Mouse (Mus musculus) urinary bladder, adult 18-20 months (tissue): Measurements from ENCODE around the gene Uqcc2.

Source experiments
- DNase-seq, 2 experiments: peaks; one replicate each; pipeline ENCODE4 v3.0.0; 2022; ENCODE audit warnings: low spot score in 2 of 2, mixed read lengths in 2 of 2

Uqcc2 gene

DNA sequence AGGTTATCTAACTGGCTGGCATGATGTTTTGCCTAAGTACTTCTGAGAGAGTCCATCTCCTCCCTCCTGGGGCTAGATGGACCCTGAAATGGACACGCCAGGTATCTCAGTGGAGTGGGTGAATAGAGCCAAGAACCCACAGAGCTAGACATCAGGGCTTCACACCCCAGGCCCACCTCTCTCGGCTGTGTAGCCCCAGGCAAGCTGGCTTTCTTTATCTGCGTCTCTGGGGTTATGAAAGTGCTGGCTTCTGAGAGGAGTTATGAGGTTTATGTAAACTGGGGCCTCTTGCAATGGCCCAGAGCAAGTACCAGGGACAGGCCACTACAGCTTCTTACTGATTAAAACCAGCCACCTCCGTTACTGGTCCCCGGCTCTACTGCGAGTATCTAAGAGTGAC lies 21.2 kb upstream of the Uqcc2 start:
- DNase-seq, result no peak

DNA sequence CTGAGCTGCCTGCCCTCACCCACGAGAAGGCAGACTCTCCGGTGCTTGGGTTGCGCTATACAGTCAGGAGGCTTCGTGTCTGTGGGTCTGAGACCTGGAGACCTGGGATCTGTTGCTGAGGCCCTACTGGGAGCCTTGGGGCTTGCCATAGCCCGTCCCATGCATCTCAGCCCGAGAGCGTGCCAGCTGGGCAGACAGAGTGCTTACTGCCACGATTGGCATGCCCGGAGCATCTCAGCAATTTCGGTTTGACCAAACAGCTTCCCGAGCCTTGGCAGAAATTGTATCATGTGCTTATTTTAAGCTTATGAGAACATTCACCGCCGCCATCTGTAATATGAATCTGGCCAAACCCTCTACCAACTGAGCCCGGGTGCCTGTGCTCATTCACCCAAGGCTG lies 20.5 kb upstream of the Uqcc2 start:
- no peak for DNase-seq

DNA sequence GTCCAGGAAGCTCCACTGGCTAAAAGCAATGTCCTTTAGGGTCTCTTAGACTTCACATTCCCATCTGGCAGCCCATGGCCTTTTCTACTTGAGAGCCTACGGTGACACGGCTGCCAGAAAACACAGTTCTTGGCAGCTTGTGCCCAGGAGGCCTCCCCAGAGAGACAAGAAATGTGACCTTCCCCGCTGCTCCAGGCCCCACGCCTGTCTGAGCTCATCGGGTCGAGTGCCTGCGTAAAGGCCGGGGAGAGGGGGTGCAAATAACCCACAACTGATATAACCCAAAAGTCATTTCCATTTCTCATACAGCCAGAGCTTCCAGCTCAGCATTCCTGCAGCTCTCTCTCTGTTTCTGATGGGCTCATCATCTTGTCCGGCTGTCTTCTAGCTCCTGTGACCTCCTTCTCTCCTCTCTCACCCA lies 20.1 kb upstream of the Uqcc2 start:
- DNase-seq, result peak; percentile 27 to 28

DNA sequence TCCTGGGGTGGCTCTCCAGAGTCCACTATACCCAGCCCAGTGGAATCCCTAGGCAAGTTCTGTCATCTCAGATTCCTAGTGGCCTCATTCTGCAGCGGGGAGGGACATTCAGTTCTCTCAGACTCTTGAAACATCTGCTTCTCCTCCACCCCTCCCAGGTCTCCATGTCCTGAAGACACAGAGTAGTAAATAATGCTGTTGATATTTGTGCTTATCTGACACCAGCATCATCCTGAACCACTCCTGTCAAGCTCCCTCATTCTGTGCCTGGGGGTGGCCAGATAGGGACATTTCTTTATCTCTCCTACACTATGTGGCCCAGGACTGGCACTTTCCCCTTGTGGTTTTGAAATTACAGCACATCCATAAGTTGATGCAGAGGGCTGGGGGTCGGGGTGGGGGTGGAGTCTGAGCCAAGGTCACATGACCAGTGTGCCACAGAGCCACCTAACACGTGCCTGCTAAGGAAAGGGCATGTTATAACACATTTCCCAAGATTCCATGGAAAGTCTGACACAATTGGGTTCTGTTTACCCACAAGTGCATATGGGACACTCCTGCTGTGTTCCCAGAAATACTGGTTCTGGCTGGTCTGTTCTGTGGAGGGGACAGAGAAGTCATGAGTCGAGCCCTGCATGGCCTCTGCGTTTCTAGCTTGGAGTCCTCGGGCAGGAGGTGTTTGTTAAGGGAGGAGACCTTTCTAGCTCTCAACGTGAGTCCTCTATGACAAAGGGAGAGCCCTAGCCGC lies 19.4 kb upstream of the Uqcc2 start:
- DNase-seq, result no peak

DNA sequence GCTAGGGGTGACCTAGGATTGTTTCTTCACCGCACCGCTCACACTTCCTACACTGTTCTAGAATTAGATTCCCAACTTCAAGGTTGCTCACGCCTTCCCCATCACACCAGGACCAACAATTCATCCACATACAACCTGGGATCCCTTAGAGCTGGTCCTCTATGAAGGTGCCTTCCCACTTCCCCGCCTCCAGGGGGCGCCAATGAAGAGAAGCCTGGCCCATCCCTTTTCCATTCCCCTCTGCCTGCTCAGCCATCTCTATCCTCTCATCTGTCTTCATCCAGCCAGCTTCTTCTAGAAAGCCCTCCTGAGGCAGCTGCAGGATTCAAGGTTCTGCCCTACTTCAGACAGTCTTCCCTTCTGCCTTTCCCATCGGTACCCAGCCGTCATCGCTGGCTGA lies 17.7 kb upstream of the Uqcc2 start:
- no peak for DNase-seq

DNA sequence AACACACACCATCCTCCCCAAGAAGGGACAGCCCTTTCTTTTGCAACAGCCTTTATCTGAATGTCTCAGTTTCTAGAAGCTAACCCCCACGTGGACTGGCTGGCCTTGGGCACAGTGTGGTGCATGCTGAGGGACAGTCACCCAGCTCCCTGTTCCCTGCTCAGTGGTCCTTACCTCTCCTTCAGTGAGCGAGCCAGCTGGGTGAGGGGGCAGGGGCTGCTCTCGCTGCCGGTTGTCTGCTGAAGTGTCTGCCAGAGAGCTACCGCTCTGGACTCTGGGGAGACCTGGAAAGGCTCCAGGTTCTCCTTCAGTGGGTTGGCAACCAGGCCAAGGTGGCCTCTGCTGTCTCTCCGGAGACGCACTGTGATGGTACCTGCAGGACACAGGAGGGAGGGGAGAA lies 17.2 kb upstream of the Uqcc2 start:
- no peak for DNase-seq

DNA sequence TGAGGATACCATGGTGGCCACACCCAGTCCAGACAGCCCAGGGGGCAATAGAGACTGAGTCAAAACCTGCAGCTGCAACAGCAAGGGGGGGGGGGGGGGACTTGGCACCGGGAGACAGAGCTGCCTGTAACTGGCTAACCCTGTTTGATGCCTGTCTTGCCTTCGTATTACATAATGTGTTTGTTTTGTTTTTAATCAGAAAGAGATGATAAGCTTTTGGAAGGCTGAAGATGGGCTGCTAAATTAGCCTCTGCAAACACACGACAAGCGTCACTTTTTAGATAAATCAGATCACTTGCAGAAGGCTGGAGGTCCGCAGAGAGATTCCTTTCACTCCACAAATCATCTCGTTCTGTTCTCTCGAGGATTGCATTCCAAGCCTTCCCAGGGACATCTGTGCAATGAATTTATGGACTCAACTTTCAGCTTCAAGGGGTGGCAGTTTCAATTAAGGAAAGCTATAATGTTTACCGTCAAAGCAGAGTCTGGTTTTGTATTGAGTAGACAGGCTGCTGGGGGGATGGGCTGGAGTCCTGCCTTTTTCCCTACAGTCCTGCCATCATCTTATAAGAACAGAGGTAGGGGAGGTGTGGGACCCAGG lies 12.7 kb upstream of the Uqcc2 start:
- DNase-seq, result no peak

DNA sequence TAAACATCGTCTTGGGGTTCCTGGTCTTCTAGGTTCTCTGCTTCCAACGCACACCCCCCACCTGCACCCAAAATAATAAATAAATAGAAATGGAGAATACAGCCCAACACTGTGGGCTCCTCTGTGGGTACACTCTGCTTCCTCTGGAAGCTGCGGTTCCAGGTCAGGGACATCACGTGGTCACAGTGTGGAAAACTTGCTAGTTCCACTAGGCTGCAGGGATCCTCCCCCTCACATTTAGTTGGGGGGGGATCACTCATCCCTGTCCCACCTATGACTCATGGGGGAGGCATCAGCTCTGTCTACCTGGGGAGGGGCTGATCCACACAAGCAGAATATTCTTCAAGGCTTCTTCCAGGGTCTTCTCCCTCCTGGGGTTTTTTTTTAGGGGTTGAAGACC lies 10.4 kb upstream of the Uqcc2 start:
- DNase-seq, result no peak

DNA sequence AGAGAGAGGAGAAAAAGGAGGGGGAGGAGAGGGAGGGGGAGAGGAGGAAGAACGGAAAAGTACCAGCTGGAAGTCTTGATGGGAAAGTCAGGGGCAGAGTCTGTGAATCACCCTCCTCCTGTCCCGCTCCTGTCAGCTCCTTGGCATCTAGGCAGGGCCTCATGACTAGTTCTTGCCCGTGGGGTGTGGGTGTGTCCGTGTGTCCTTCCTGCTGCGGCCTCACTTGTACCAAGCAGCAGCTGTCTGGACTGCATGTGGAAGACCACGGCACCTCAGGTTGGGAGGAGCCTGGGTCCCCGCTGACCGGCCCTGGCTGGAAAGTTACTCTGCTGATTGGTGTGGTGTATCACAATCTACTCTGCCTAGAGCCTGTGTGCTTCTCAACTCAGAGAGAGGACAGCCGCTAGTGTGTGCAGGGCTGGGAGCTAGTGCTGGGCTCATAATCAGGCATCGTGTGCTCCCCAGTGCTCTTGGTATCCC lies 8.3 kb upstream of the Uqcc2 start:
- peak; percentile 42 to 66 for DNase-seq

DNA sequence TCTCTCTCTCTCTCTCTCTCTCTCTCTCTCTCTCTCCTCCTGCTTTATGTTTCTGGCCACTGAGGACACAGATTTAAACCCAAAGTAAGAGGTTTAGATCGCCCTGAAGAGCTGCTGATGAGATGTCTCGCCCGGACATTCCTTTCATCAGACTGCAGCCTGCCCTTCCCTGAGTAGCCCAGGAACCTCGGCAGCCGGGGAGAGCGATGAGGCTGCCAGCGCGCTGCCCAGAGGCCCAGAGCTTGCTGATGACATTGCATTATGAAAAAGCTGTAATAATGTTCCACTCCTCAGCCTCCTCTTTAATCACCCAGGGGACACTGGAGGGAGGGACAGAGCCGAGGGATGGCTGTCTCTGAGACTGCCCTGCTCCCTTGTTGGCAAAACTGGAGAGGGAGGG lies 6.5 kb upstream of the Uqcc2 start:
- DNase-seq, result no peak

DNA sequence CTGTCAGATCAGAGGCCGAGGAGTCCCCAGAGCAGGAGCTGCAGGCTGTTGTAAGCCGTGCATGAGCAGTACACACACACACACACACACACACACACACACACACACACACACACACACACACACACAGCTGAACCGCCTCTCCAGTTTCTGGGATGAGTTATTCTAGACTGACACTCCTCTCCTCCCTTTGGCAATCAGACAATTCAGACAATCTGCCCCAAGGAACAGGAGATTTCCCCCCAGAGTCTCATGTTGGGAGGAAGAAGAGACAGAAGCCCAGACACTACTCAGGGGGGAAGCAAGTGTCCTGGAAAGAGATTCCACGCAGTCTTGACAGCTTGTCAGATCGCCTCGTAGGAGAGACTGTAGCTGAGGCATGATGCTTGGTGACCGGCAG lies 5.6 kb upstream of the Uqcc2 start:
- DNase-seq, result no peak

DNA sequence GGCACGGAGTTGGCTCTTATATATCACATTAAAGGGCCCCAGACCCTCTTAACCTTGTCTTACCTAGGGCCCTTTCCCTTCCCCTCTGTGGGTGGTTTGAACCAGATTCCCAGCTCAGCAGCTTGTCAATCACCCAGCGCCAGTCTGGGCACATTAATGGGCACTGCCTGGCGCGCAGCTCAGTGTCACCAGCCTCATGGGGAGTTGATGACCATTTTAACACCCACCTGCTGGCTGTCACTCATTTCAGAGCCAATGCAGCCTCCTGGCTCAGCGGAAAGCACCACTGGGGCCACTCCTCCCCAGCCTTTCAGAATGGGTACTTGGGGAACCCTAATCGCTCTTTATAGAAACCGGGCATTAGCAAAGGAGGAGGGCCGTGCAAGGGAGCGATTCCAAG lies 4.7 kb upstream of the Uqcc2 start:
- DNase-seq, result no peak

DNA sequence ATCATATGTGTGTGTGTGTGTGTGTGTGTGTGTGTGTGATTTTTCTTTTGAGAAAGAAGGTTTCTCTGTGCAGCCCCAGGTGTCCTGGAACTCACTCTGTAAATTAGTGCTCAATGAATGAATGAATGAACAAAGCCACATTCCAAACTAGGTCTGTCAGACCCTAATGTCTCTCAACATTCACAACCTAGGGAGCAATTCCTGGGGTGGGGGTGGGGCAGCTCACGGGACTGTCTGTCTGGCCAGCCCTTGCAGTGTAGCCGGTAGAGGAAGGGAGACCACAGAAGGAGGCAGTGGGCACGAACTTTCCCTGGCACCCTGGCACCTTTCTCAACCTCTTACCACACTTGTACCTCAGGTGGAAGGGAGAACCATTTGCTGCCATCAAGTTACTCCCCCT lies 999 bp upstream of the Uqcc2 start:
- DNase-seq, result no peak

DNA sequence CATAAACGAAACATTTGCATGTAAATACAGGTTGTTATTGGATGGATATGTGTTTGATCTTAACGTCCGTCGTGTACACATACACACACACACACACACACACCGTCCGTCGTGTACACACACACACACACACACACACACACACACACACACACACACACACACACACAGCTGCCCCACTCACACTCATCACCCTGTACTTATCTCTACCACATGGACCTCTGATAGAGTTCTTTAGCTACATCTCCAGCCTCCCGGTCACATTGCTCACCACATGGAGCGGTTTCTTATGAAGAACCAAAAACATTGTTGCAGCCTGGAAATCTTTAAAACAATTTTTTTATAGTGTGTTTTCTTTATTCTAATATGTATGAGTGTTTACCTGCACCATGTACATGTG lies 471 bp upstream of the Uqcc2 start:
- no peak for DNase-seq

DNA sequence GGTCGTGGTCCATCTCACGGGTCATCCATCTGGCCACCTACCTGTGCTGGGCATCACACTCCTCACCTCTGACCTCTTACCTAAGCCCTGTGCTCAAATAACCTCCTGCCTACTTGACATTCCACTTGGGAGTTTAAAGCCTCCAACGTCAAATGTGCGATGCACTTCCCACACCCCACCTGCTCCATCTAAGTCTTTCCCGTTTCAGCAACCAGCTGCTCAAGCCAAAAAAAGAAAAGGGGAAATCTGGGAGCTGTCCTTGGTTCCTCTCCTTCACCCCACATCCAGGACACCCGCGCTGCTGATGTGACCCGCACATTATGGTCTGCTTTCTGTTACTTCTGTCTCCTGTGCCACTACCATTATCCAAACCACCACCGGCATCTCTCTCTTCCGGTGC lies 1.5 kb downstream of the Uqcc2 start:
- no peak for DNase-seq

DNA sequence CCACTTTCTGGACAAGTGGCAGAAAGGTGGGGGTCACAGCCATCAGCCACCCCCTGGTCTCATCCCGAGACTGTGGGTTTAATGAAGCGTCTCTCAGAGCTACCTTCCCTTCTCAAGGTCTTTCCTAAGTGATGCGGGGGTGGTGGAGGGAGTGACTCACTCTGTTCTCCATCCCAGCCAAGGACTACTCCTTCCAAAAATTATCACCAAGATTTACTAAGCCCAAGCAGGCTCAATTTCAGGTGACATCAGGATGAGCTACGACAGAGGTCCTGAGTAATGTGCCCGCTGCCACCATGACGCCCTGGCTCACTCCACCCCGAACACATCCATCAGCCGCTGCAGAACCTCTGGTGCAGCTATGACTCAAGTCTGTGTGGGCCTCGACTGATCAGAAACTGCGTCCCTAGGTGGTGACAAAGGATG lies 2.5 kb downstream of the Uqcc2 start:
- DNase-seq, result no peak

DNA sequence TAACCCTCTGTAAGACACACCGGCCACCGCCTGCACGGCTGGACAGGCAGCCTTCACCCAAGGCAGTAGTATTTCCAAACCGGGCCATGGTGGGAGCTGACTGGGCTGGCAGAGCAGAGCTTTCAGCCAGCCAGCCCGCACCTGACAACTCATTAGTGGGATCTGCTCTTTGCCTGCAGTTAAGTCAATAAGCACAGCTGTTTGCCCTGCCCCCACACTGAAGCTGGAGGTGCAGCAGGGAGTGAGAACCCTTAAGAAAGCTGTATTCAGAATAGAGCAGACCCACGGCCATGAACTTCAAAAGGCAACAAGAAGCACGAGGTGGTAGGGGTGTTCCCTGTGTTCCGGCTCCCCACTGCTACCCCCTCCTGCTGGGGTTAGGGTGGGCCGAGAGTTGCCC lies 3.5 kb downstream of the Uqcc2 start:
- DNase-seq, result no peak

DNA sequence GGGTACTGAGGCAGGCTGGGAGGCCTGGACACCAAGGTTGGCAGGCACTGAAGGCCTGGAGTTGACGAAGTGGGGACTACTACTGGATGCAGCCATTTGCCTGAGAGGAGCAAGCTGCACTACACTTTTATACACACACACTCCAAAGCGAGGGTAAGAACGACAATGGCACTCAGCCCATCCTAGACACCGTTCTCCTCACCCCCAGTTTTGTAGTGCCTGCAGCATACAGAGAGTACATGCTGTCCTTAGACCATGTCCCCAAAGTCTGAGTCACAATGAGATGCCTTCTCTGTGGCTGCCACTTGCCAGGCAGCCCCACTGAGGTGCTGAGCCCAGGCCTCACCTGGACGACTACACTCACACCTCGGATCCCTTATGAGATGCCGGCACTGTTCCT lies 3.9 kb downstream of the Uqcc2 start:
- DNase-seq, result no peak

DNA sequence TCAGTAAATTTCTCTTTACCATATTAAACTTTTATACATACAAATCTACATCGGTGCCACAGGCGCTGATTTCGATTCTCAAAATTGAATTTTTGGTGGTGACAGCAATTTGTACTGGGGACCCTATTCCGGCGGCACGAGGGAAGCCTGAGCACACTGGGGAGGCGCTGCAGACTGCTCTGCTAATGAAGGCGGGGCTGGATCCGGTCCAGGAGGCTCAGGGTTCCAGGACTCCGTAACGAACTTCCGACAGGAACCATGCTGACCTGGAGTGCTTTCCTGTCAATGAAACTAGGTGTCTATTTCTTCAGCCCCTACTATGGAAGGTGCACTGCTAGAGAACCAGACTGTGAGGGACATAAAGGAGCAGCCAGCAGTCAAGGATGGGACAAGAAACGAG lies 4.4 kb downstream of the Uqcc2 start:
- DNase-seq, result no peak

DNA sequence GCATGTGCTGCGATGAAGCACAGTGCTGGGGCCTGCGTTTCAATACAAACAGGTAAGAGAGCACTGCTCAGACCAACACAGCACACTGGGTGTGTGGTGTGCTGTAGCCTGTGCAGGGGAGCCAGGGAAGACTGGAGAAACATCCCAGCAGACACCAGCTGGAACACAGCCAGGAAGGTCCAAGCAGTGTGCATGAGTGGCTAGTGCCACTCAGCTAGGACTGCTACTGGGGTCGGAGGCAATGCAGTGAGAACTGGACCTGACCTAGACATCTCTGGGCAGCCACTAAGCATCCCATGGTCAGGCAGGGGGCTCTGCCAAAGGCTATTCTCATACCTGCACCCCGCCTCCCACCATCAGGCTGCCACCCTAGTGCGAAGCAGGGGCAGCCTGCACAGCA lies 5.5 kb downstream of the Uqcc2 start:
- DNase-seq, result no peak

DNA sequence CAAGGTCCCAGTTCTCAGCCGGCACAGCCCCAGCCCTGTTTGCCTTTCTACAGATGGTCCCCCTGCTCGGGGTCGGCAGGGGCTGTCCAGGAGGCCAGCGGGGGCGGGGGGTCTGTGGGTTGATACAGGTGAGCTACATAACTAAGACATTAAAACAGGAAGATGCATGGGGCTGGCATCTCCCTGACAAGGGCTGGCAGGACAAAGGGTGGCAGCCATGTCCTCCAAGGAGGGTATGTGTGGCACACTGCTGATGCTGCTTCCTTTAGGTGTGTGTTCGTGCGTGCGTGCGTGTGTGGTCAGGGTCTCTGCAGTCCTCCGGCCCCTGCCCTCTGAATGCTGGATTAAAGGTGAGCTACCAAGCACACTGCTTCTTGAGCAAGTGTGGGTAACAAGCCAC lies 6.7 kb downstream of the Uqcc2 start:
- DNase-seq, result no peak

DNA sequence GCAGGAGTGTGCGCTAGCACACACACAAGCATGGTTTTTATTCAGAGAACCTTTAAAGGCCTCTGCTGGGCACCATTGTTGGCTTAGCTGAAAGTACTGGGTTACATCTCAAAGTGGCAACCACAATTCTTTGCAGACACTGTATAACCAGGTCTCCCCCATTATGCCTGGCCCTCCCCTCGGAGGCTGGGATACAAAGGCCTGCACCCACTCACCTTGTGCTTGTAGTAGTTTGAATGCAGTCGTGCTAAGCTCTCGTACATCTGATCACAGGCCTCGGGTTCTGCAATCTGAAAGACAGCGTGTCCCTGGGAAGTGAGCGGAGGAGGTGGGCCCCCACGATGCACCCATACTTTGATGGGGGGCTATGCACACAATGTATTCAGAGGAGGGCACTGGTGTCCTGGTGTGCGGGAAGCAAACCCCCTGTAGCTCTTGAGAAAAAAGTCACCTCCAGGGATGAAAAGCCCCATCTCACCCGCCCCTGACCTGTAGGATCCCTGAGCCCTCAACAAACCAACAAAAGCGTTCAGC lies 8.0 kb downstream of the Uqcc2 start:
- DNase-seq, result no peak

DNA sequence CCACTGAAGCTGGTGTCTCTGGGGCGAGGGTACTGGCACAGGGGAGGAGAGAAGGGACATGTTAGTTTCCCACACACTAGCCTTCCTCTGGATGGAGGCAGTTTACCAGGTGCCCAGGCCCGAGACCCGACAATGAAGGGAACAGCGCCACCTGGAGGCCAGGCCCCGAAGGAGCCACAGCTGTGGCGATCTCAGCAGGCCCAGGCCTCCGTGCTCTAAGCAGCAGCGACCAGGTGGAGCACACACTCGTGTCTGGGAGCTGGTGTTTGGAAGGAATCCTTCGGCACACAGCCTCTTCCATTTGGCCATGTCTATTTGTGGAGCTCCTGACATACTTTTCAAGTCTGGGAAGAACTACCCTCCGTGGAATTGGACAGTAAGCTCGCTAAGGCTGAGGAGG lies 8.5 kb downstream of the Uqcc2 start:
- DNase-seq, result peak; percentile 51 to 71
